Mouse (Mus musculus) hindbrain, embryonic 12.5 days (tissue): Measurements from ENCODE around the gene Medag. TPM values are rescaled to one million over a fixed set of nuclear protein-coding genes. Genes with fewer than 3 reads are reported as not detected.
A peak's percentile ranks its signal among the peaks of the same experiment; 100 is the strongest.

Experiments
- ATAC-seq: fragments of 200-750 bp; cut with Nextera tagmentation; 2 replicates; pipeline ENCODE4 v1.8.0; 2017; ENCODE audit warnings: moderate TSS enrichment; ENCODE audit not compliant: low FRiP score
- H3K27ac ChIP-seq: fragments of 300-500 bp; sonication (generic); 2 replicates; pipeline ENCODE4 v1.5.1; 2016; ENCODE audit warnings: mild to moderate bottlenecking
- H3K27me3 ChIP-seq: fragments of 300-500 bp; sonication (generic); 2 replicates; pipeline ENCODE4 v1.6.1; 2016; ENCODE audit warnings: mild to moderate bottlenecking
- H3K36me3 ChIP-seq: fragments of 300-500 bp; sonication (generic); 2 replicates; pipeline ENCODE4 v1.6.1; 2016; ENCODE audit warnings: mild to moderate bottlenecking
- H3K4me1 ChIP-seq: fragments of 300-500 bp; sonication (generic); 2 replicates; pipeline ENCODE4 v1.6.1; 2016
- H3K4me2 ChIP-seq: fragments of 300-500 bp; sonication (generic); replicated peaks from 2 replicates; pipeline ENCODE4 v1.6.1; 2016; ENCODE audit warnings: mild to moderate bottlenecking
- H3K4me3 ChIP-seq: fragments of 300-500 bp; sonication (generic); 2 replicates; pipeline ENCODE4 v1.5.1; 2016; ENCODE audit warnings: mild to moderate bottlenecking
- H3K9ac ChIP-seq: fragments of 300-500 bp; sonication (generic); 2 replicates; pipeline ENCODE4 v1.6.1; 2016; ENCODE audit warnings: mild to moderate bottlenecking, moderate library complexity
- H3K9me3 ChIP-seq: fragments of 300-500 bp; sonication (generic); replicated peaks from 2 replicates; pipeline ENCODE4 v1.6.1; 2016; ENCODE audit warnings: mild to moderate bottlenecking
- WGBS: fragments of 180-500 bp; shearing (Covaris S2); methylation state at CpG from one replicate; pipeline ENCODE4 v1.1.7; 2016; 5-methylcytosine and 5-hydroxymethylcytosine counted together
- polyA plus RNA-seq: library from polyadenylated mRNA; unstranded; fragments of >200 nt; fragmentation: Nextera tagmentation; extraction: Ambion mirVana; gene quantifications from 2 replicates; pipeline ENCODE4 v1.2.1, GENCODE M21; 2016

The Medag gene
- polyA plus RNA-seq, 1 experiment from 2014 or later, result 1.0 TPM

- Histone ChIP-seq H3K9ac (no peak overlapping the region), H3K36me3 (no peaks in the 10 kb centered on the region), H3K4me3 (no peak overlapping the region), H3K27ac (no peak overlapping the region), H3K4me2 (no peak overlapping the region), H3K27me3 (peaks cover 22% of the 10 kb centered on the region), H3K9me3 (no peaks in the 10 kb centered on the region), H3K4me1 (peaks cover 14% of the 10 kb centered on the region)
- WGBS, result 89% methylated on average over 10 of the region's 10 CpGs
- no peak for ATAC-seq
Measured at GRCm38 (mm10) chr5:149412671-149413070, 1.1 kb downstream of the Medag start.

- Histone ChIP-seq H3K9ac (no peak overlapping the region), H3K36me3 (no peaks in the 10 kb centered on the region), H3K4me1 (peaks cover 14% of the 10 kb centered on the region), H3K9me3 (no peaks in the 10 kb centered on the region), H3K27me3 (peaks cover 22% of the 10 kb centered on the region), H3K4me2 (no peak overlapping the region), H3K4me3 (no peak overlapping the region), H3K27ac (no peak overlapping the region)
- WGBS, result 79% methylated on average over 9 of the region's 9 CpGs
- ATAC-seq, result no peak
Measured at GRCm38 (mm10) chr5:149414369-149415167, 3.0 kb downstream of the Medag start.

GRCm38 (mm10) chr5:149417381-149417780 lies 5.8 kb downstream of the Medag start:
- Histone ChIP-seq H3K9me3 (no peaks in the 10 kb centered on the region), H3K27ac (no peak overlapping the region), H3K4me3 (no peak overlapping the region), H3K9ac (no peak overlapping the region), H3K4me1 (no peaks in the 10 kb centered on the region), H3K4me2 (no peak overlapping the region), H3K36me3 (no peaks in the 10 kb centered on the region), H3K27me3 (peaks cover 8% of the 10 kb centered on the region)
- WGBS, result 91% methylated on average over 4 of the region's 4 CpGs
- no peak for ATAC-seq

GRCm38 (mm10) chr5:149426525-149426924 lies 15.0 kb downstream of the Medag start:
- Histone ChIP-seq H3K4me2 (no peak overlapping the region), H3K4me3 (no peak overlapping the region), H3K36me3 (no peaks in the 10 kb centered on the region), H3K9ac (no peak overlapping the region), H3K9me3 (no peaks in the 10 kb centered on the region), H3K27me3 (no peaks in the 10 kb centered on the region), H3K4me1 (peaks cover 15% of the 10 kb centered on the region), H3K27ac (no peak overlapping the region)
- WGBS, result 96% methylated on average over 3 of the region's 3 CpGs
- ATAC-seq, result no peak

GRCm38 (mm10) chr5:149427277-149428060 lies 15.9 kb downstream of the Medag start:
- H3K36me3 ChIP-seq, result no peaks in the 10 kb centered on the region
- no peaks in the 10 kb centered on the region for H3K9me3 ChIP-seq
- H3K4me2 ChIP-seq, result no peak overlapping the region
- no peak for ATAC-seq
- peaks cover 15% of the 10 kb centered on the region for H3K4me1 ChIP-seq
- H3K4me3 ChIP-seq, result no peak overlapping the region
- no peak overlapping the region for H3K9ac ChIP-seq
- H3K27me3 ChIP-seq, result no peaks in the 10 kb centered on the region
- 93% methylated on average over 8 of the region's 8 CpGs for WGBS
- no peak overlapping the region for H3K27ac ChIP-seq

- peak; percentile 76 for ATAC-seq
- Histone ChIP-seq H3K27ac (peak overlapping the region; percentile 72), H3K9me3 (no peaks in the 10 kb centered on the region), H3K4me3 (no peak overlapping the region), H3K9ac (no peak overlapping the region), H3K4me2 (no peak overlapping the region), H3K36me3 (no peaks in the 10 kb centered on the region), H3K27me3 (no peaks in the 10 kb centered on the region), H3K4me1 (peaks cover 15% of the 10 kb centered on the region)
- WGBS, result 11% methylated on average over 6 of the region's 6 CpGs
Measured at GRCm38 (mm10) chr5:149428347-149428746, 16.8 kb downstream of the Medag start.

- ATAC-seq, result peak; percentile 38; the same call in 1 of the 2 replicates
- WGBS, result 42% methylated on average over 2 of the region's 2 CpGs
- H3K27me3 ChIP-seq, result no peaks in the 10 kb centered on the region
- H3K9ac ChIP-seq, result no peak overlapping the region
- H3K36me3 ChIP-seq, result no peaks in the 10 kb centered on the region
- peaks cover 15% of the 10 kb centered on the region for H3K4me1 ChIP-seq
- H3K4me3 ChIP-seq, result no peak overlapping the region
- H3K4me2 ChIP-seq, result no peak overlapping the region
- H3K9me3 ChIP-seq, result no peaks in the 10 kb centered on the region
- peak overlapping the region; percentile 72 for H3K27ac ChIP-seq
Measured at GRCm38 (mm10) chr5:149428810-149429255, 17.3 kb downstream of the Medag start.

GRCm38 (mm10) chr5:149429541-149429940 lies 18.0 kb downstream of the Medag start:
- no peaks in the 10 kb centered on the region for H3K27me3 ChIP-seq
- ATAC-seq, result no peak
- no peaks in the 10 kb centered on the region for H3K9me3 ChIP-seq
- no peaks in the 10 kb centered on the region for H3K36me3 ChIP-seq
- H3K9ac ChIP-seq, result no peak overlapping the region
- no peak overlapping the region for H3K27ac ChIP-seq
- H3K4me3 ChIP-seq, result no peak overlapping the region
- no peak overlapping the region for H3K4me2 ChIP-seq
- WGBS, result 89% methylated on average over 4 of the region's 4 CpGs
- H3K4me1 ChIP-seq, result peaks cover 15% of the 10 kb centered on the region

- no peak overlapping the region for H3K4me2 ChIP-seq
- no peak overlapping the region for H3K9ac ChIP-seq
- no peak for ATAC-seq
- H3K27me3 ChIP-seq, result no peaks in the 10 kb centered on the region
- no peaks in the 10 kb centered on the region for H3K9me3 ChIP-seq
- H3K27ac ChIP-seq, result no peak overlapping the region
- 94% methylated on average over 3 of the region's 3 CpGs for WGBS
- no peaks in the 10 kb centered on the region for H3K36me3 ChIP-seq
- peaks cover 15% of the 10 kb centered on the region for H3K4me1 ChIP-seq
- H3K4me3 ChIP-seq, result no peak overlapping the region
Measured at GRCm38 (mm10) chr5:149430943-149431342, 19.4 kb downstream of the Medag start.

- Histone ChIP-seq H3K27ac (no peak overlapping the region), H3K9me3 (no peaks in the 10 kb centered on the region), H3K4me3 (no peak overlapping the region), H3K36me3 (no peaks in the 10 kb centered on the region), H3K27me3 (no peaks in the 10 kb centered on the region), H3K4me2 (no peak overlapping the region), H3K4me1 (peaks cover 7% of the 10 kb centered on the region), H3K9ac (no peak overlapping the region)
- 71% methylated on average over 7 of the region's 7 CpGs for WGBS
- no peak for ATAC-seq
Measured at GRCm38 (mm10) chr5:149433618-149434017, 22.1 kb downstream of the Medag start.

GRCm38 (mm10) chr5:149434141-149434690 lies 22.7 kb downstream of the Medag start:
- WGBS, result 34% methylated on average over 9 of the region's 9 CpGs
- Histone ChIP-seq H3K9me3 (no peaks in the 10 kb centered on the region), H3K27me3 (no peaks in the 10 kb centered on the region), H3K9ac (no peak overlapping the region), H3K4me1 (peaks cover 5% of the 10 kb centered on the region; the same call in 1 of the 2 replicates), H3K4me2 (no peak overlapping the region), H3K27ac (no peak overlapping the region), H3K4me3 (no peak overlapping the region), H3K36me3 (no peaks in the 10 kb centered on the region)
- ATAC-seq, result no peak

- H3K9me3 ChIP-seq, result no peaks in the 10 kb centered on the region
- peaks cover 22% of the 10 kb centered on the region for H3K4me1 ChIP-seq
- H3K4me2 ChIP-seq, result no peak overlapping the region
- H3K4me3 ChIP-seq, result no peak overlapping the region
- ATAC-seq, result no peak
- 82% methylated on average over 3 of the region's 3 CpGs for WGBS
- H3K27ac ChIP-seq, result no peak overlapping the region
- H3K9ac ChIP-seq, result no peak overlapping the region
- H3K36me3 ChIP-seq, result no peaks in the 10 kb centered on the region
- no peaks in the 10 kb centered on the region for H3K27me3 ChIP-seq
Measured at GRCm38 (mm10) chr5:149436541-149436940, 25.0 kb downstream of the Medag start.
